Mouse (Mus musculus): ENCODE results near the gene Pacsin1.
A peak's percentile ranks its signal among the peaks of the same experiment; 100 is the strongest.
"Not testable (repeated sequence)": the region's sequence is repeated elsewhere in the genome, so short reads cannot be mapped to it uniquely, and the experiment has no call there.

Gene Pacsin1

DNA sequence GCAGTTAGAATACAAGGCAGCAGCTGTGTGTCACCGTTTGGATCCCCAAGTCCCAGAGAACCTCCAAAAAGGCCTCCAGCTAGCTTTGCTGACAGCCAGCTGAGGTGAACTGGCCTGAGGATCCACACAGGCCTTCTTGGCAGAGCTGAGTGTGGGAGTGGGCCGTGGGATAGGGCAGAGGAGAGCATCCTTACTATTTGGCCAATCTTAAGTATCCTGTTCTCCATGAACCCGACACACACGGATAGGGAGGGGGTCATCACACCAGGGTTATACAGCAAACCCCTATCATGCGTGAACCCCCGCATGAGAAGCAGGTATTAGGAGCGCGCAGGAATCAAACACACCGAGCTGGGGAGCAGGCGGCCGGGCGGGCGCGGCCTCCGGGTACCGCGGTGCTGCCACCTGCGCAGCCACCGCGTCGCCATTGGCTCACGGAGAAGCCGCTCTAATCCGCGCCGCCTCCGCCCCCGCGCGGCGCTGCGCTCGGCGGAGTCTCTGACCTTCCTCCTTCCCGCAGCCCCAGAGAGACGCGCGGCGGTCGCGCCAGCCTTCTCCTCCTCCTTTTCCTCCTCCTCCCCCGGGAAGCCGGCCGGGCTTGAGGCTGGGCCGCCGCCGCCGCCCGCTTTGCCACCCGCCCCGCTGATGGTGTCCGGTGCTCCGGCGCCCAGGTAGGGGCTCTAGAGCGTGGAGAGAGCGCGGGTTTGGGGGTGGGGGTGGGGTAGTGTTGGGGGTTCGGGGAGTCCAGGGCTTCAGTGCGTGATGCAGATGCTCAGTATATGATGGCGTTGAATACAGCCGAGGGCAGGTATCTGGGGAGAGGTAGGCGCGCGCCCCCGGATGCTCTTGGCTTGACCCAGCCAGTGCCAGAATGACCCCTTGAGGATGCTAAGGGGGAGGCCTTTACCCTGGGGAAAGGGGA, at the start of gene Pacsin1:
Gene Pacsin1 (plus strand): TSS at position 421 of the 922 bp plus-strand sequence.
- DNase-seq (ENCODE audit: low read depth, low spot score): no peak

DNA sequence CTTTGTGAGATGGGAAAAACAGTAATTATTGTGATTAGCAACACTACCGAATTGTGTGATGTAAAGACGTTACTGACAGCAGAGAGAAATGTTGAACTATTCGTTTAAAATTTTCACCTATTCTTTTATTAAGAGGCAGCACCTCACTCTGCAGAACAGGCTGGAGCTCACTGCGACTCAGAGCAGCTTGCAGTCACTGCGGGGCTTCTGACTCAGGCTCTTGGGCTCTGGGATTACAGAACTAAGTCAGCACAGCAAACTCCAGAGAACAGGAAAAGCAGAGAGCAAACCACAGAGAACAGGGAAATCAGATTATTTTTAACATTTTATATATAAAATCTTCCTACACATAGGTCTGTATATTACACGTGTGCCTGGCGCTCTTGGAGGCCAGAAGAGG, 45.7 kb upstream of the Pacsin1 start:
- DNase-seq (ENCODE audit: low read depth, low spot score): no peak

DNA sequence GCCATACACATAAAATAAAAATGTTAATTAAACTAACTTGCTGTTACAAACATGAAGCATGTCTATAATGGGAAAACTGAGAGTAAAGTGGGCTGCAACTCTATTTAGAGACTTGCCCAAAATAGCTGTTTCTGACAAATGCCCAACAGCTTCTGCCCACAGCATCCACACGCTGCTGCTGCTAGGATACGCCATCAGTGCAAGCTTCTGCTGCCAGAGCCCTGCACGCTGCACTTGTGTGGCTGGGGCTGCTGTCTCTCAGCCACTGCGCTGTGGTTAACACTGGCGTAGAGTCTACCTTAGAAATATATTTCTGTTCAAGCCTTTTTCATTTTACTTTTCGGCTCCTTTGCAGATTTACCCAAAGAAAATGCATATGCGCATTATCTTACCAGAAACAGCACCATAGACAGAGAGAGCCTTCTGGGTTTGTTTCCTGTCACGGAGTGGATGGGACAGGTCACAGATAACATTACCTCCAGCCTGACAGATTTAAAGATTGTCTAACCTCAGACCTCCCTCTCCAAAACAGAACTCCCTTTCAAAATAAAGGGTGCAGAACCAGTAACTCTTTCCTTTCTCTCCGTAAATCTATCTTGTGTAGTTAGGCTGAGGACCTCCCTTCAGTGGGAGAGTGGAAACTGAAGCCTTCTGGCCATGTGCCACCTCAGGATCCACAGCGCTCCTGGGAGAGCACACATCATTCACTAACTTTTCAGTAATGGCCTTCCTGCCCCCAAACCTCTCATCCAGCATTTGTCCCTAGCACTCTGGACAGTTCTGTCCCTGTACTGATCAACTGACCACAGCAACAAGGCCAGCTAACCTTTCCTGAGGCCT, 44.4 kb upstream of the Pacsin1 start:
- no peak for DNase-seq (ENCODE audit: low read depth, low spot score)

DNA sequence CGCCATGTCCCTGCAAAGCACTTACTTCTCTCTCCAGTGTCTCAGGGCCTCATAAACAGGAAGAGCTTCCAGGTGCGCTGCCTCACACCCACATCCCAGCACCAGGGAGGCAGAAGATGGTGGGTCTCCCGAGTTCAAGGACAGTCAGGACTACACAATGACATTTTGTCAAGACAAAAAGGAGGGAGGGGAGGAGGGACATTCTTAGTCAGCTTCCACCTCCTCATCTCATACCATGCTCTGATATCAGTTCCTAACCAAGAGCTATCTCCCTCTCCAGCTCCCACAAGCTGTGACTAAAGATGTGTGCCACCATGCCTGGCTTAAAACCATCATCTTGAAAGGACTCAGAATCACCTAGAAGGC, 43.8 kb upstream of the Pacsin1 start:
- no peak for DNase-seq (ENCODE audit: low read depth, low spot score)

DNA sequence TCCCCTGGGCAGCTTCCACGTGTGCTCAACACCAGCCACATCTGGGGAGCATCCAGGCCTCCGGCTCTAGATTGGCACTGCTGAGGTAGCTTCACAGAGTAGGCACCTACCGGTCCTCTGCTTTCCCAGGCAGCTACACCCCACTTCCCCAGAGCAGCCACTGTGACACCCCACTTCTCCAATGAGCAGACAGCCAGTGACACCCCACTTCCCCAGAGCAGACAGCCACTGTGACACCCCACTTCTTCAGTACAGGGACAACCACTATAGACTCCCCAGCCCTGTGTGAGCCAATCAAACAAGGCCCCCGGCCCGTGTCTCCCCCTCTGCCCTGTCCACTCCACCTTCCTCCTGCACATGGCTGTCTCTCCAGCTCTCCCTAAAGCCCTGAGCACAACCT, 43.3 kb upstream of the Pacsin1 start:
- no peak for DNase-seq (ENCODE audit: low read depth, low spot score)

DNA sequence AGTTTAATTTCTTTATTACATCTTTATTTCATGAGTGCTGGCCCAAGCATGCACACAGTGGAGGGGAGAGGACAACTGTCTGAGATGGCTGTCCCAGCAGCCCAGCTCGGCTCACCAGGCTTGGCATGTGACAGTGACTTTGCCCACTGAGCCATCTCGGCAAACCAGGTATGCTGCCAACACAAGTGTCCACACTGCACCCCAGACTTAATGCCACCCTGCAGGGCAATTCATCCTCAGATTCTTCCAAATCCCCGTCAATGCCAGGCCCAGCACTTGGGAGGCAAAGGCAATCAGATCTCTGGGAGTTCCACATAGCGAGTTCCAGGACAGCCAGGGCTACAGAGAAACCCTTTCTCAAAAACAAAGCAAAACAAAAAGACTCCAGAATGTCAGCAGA, 42.3 kb upstream of the Pacsin1 start:
- DNase-seq (ENCODE audit: low read depth, low spot score): no peak

DNA sequence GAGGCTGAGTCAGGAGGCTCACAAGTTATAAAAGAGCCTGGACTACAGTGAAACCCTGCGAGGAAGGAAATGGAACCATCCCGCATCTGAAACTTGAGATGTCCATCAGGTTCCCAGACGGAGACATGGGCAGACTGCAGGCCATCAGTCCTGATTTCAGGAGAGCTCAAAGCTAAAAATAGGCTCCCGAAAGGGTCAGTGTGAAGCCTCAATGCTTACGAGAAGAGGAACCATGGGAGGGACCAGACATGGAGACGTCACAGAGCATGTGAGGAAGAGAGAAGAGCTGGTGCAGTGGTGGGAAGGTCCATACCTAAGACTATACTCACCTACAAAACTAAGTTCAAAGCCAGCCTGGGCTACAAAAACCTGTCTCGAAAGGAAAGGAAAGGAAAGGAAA, 39.9 kb upstream of the Pacsin1 start:
- no peak for DNase-seq (ENCODE audit: low read depth, low spot score)

DNA sequence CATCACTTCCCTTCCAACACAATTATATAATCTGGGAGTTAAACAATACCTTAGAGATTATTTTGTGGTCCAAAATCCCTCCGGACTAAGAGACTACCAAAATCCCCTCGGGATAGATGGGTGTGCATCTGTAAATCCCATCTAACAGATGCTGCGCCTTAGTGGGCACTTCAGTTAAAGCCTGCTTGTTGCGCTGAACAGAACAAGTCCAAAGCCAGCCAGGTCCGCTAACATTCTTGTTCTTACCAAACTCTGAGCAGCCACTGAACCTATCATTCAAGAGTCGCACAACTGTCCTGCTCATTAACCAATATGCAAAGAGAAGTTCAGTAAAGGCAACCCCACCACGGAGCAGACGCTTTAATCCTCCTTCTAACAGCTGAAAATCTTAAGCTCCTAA, 34.1 kb upstream of the Pacsin1 start:
- DNase-seq (ENCODE audit: low read depth, low spot score): no peak

DNA sequence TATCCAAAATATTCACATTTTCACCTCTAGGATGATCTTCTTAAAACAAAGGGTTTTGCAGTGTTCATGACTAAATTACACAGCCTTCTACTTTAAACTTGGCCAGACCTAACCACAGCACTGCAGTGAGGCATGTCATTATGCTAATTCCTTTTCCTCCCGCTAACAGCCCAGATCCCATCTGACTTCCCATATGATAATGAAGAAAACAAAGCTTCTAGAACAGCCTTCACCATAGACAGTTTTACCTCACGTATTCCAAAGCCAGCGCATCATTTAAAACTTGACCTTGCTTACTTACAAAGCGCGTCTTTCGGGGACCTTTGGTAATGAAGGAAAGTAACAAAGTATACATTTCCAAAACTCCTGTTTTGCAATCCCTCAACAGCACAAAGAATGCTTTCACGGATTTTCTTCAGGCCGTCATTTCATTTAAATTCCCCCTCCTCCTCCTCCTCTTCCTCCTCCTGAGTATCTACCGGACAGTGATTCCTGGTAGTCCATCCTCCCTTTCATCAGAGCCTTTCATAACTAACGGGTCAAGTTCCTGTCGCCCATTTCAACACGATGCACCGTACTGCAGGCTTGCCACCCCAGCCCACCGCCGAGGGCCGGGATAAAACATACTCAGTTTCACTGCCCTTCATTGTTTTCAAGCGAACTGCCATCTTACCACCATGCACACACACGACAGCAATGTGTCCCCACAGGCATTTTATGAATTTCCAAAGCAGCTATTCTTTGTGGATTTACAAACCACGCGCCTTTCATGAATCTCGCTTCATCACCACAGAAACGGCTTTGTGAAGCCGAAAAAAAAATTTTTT, 33.4 kb upstream of the Pacsin1 start:
- no peak for DNase-seq (ENCODE audit: low read depth, low spot score)

DNA sequence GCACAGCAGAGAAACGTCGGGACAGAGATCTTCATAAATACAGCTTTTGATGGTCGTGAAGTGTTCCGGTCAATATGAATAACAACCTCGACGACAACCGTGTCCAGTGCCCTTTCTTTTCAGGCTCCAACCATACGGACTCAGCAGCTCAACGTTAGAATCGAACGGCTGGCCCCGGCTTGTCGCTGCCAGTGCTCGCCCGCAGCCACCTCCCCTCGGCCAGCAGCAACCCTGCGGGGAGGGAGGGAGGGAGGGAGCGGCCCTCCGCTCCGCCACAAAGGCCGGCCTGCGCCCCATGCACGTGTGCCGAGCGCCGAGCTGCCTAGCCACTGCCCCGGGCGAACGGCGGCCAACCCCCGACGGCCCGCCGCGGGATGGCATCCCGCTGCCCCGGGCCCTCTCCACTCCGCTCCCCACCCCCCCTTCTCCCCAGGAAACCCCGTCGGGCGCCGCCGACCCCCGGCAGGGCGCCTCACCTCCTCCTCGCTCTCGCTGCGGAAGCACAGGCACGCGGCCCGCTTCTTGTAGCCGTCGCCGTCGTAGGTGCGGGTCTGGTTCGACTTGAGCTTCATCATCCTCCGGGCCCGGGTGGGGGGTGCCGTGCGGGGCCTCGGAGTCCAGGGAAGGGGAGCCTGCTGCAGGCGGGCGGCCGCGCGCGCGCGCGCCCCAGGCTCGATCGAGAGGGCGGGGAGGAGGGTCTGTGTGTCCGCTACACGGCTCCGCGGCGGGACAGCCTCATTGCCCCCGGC, 32.5 kb upstream of the Pacsin1 start:
- no peak for DNase-seq (ENCODE audit: low read depth, low spot score)

DNA sequence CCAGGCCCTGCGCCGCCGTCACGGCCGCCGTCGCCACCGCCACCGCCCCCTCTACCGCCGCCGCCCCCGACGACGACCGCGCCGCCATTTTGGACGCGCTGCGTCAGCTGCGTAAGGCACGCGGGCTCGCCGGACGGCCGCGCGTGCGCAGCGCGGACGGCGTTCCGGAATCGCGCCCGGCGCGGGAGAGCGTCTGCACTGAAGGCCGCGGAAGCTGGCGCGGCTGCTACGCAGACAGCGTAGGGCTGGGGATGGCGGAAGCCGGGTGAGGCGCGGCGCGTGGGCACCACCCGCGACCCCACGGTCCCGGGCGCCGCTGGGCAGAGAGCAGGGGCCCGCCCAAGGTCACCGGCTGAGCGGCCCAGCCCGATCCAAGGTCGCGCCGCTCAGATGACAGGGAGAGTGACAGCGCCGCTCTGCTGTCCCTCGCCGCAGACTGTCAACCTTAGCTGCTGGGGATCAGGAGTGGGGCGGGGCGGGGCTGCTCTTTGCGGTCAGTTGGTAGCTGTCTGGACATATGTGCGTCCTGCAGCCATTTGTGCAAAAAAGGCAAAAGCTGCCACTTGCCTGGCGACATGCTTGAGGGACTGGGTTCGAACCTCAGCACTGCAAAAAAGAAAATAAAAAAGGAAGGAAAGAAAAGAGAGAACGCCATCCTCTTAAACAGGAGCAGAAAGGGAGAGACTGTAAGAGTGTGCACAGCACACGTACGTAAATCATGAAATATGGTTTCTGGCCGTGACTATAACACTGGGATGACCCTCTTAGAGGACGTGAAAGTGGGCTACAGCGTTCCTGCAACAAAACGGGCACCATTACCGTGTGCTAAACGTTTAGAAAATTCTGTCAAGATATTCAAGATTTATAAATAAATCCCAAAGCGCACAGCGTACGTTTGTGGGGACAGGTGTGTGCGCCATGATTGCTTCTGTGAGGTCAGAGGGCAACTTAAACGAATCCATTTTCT, 31.7 kb upstream of the Pacsin1 start, which contains the start of gene Nudt3:
Gene Nudt3 (minus strand): TSS at position 136 of the 967 bp plus-strand sequence.
- DNase-seq (ENCODE audit: low read depth, low spot score): peak; percentile 81

DNA sequence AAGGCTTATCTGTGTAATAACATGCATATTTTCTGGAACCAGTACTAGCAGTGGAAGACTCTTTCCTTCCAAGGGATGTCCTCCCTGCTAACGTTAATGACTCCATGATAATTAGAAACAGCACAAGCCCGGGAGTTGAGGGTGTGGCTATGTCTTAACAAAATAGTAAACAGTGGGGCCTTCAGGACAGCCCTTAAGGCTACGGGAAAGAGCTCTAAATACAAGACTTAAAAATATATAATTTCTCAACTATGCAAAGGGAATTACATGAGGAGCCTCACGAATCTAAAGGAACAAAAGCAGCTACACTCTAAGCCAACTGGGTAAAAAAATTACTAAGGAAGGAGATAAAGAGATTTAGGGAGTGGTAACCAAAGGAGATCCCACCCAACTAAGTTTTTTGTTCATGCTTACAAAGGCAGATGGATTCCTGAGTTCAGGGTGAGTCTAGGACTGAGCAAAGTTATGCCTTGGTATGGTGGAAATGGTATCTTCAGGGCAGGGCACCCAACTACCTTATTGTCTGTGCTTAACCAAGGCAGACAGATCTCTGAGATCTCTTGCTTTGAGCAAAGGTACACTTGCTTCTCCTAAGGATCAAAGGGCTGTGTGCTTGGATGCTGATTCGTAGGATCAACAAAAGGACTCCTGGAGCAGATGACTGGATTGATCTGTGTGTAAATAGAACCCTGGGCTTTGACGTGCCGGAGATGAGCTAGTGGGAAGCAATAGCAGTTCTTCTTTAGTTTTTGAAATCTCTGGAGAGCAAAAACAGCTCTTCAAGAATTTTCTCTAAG, 29.7 kb upstream of the Pacsin1 start:
- DNase-seq (ENCODE audit: low read depth, low spot score): no peak

DNA sequence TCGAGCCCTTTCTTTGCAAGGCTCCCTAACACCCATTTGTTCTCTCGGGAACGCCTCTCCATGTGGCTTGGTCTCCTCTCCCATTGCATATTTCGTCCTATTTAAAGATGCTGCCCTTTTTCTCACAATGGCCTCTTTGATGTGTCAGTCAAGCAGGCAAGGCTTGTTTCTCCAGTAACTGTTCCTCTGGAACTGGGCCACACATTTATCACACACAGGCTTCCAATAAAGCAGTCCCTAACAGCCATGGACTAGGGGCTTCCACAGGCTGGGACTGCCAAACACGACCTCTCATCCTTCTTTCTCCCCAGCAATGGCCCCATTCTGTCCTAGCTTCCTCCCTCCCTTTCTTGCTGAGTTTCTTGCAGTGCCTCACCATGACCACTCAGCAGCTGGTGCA, 28.6 kb upstream of the Pacsin1 start:
- no peak for DNase-seq (ENCODE audit: low read depth, low spot score)

DNA sequence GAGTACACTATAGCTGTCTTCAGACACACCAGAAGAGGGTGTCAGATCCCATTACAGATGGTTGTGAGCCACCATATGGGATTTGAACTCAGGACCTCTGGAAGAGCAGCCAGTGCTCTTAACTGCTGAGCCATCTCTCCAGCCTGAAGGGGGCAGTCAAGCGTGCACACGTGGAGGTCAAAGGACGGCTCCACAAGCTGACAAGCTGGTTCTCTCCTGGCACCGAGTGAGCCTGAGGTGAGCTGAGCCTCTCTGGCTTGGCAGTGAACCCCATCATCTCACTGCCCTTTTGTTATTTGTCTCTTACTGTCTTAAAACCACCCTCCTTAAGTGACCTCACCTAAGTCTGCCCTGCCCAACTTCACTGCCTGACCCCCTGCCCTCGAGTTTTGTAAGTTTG, 27.9 kb upstream of the Pacsin1 start:
- no peak for DNase-seq (ENCODE audit: low read depth, low spot score)

DNA sequence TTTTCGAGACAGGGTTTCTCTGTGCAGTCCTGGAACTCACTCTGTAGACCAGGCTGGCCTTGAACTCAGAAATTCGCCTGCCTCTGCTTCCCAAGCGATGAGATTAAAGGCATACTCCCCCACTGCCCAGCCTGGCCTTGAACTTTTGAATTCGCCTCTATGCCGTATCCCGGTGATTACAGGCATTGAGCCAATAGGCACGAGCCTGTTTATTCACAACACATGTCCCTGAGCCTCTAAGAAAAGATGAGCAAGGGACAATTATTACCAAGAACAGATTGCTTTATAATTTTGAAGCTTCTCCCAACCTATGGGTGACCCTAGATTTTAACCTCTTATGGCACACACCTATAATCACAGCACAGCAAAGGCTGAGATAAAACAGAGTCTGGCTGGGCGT, 26.9 kb upstream of the Pacsin1 start:
- no peak for DNase-seq (ENCODE audit: low read depth, low spot score)

DNA sequence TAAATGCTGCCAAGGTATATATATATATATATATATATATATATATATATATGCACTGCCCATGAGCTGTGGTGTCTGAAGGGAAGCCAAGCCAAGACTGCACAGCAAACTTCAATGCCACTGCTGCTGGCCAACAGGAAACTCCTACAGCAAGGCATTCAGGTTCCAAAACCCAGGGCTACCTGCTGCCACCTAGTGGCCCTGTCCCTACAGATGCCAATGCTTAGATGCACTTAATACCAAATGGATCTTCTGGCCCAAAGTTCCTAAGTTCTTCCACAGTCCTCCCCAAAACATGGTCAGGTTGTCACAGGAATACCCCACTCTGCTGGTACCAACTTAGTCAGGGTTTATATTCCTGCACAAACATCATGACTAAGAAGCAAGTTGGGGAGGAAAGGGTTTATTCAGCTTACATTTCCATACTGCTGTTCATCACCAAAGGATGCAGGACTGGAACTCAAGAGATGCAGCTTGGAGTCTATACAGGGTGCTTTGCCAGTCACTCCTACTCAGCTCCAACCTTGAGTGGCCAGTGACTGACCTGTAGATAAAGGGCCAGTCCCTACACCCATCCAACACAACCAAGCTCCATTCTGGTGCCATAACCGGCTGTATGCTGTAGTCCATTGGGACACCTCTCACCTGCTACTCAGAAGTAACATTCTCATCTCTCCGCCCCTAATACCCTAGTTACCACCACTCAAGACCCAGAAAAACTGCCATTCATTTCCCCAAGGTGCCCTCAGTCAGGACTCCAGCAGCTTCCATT, 25.9 kb upstream of the Pacsin1 start:
- DNase-seq (ENCODE audit: low read depth, low spot score): no peak

DNA sequence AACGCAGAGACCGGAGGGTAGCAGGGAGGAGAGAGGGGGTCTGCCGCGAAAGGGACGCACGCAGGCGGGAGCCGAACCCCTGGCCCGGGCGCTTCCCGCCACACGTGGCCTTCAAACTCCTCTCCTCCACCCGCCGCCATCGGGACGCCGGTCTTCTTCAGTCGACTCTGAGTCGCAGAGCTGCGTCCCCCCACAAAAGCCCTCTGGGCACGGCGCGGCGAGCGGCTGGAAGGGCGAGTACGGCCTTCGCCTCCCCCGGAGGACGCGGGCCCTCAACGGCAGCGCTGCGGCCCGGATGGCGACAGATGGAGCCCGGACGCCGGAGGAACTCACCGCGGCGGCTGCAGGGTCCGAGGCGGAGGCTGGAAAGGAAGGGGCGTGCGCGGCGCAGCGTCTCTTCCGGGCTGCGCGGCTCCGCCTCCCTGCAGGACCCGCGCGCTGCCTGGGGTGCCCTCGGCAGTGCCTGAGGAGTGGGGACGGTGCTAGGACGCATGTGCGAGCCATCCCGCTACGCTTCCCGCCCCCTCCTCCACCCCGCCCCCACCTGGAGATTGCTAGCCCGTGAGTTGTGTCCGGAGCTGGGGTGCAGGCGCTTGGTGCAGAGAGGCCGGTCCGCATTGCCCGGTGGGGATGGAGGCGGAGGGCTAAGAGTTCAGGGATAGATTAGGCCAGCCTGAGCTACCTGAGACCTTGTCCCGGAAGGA, 20.3 kb upstream of the Pacsin1 start, which contains the start of gene RPS10-NUDT3:
Gene RPS10-NUDT3 (minus strand): TSS at position 352 of the 704 bp plus-strand sequence.
- peak; percentile 89 for DNase-seq (ENCODE audit: low read depth, low spot score)

DNA sequence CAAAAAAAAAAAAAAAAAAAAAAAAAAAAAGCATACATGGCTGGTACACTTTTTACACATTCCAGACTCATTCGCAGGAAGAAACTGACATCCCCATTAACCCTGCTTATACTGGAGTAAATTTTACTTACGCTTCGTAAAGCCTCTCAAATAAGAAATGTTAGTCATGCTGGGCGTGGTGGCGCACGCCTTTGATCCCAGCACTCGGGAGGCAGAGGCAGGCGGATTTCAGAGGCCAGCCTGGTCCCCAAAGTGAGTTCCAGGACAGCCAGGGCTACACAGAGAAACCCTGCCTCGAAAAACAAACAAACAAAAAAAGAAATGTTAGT, 19.8 kb upstream of the Pacsin1 start:
- DNase-seq (ENCODE audit: low read depth, low spot score): not testable (repeated sequence)
